Mouse (Mus musculus) gastrocnemius, postnatal 10 days (tissue): ENCODE results near the gene Apbb2. TPM values are rescaled to one million over a fixed set of nuclear protein-coding genes. Genes with fewer than 3 reads are reported as not detected.
"Not testable (repeated sequence)": the region's sequence is repeated elsewhere in the genome, so short reads cannot be mapped to it uniquely, and the experiment has no call there.

Experiments
- DNase-seq: peaks from one replicate; pipeline ENCODE4 v3.0.0; 2021; ENCODE audit warnings: mixed read lengths
- total RNA-seq, 2 experiments: library from RNA; stranded (reverse); gene quantifications; 2 replicates each; pipeline ENCODE4 v1.2.3; 2021

Gene Apbb2
- total RNA-seq, 2 experiments from 2014 or later = 55.1 to 56.2 TPM

DNA sequence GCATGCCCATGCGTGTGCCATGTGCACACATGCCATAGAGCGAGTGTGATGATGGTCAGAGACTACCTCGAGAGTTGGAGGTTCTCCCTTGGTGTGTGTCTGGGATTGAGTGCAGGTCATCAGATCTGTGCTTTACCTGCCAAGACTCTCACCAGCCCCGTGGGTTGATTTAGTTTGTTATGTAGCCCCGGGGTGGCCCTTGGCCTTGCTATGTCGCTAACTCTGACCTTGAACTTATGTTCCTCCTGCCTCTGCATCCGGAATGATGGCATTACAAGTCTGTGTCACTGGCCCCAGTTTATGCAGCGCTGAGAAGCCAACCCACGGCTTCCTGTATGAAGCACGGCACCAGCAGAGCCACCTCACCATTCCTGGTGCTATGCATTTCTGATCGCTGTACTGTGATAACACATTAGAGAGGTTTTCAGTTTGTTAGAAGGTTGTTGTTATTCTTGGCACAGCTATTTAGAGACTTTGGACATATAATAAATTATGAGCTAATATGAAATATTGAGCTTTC lies 324.4 kb downstream of the Apbb2 start:
- no peak for DNase-seq

DNA sequence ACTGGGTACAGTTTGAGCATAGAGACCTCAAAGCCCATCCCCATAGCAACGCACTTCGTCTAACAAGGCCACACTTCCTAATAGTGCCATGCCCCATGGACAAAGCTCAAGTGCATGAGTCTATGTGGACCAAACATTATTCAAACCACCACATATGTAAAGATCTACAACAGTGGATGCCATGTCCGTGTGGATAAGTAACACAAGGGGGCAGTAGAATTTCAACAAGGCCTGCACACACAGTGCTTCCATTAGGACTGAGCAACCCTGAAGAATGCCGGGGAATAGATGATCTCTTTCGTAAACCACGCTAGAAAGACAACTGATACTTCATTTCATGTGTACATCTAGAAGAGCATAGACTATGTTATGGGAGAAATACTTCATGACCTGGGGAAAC lies 337.8 kb downstream of the Apbb2 start:
- no peak for DNase-seq

DNA sequence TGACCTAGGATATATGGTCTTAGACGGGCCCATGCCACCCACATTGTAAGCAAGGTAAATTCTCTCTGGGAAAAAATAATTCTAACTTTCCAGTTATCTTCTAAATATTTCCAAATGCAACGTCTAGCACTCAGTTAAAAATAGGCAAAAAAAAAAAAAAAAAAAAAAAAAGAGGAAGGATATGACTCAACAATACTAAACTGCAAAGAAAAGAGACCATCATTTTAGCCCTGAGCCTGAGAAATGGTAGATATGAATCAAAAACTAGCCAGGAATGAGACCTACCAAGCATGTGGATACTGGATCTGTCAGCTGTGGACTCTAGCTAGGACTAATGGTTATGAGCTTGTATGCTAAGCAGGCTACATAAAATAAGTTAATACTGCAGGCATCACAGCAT lies 338.9 kb downstream of the Apbb2 start:
- no peak for DNase-seq

DNA sequence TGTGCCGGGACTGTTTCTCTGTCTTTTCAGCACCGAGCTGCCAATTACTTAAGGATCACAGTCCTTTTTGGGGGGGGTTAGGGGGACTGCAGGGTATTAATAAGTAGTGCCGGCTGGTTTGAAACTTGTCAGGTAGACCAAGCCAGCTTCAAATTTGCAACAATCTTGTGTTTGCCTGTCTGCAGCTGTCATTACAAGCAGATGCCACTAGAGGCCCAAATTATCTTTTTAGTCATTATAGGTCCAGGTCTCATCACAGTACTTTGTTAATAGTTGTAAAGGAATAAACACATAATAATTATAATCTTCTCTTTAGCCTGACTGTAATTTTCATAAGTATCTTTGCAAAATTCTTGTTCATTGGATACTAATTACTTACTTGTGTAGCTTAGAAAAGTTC lies 344.2 kb downstream of the Apbb2 start:
- no peak for DNase-seq

DNA sequence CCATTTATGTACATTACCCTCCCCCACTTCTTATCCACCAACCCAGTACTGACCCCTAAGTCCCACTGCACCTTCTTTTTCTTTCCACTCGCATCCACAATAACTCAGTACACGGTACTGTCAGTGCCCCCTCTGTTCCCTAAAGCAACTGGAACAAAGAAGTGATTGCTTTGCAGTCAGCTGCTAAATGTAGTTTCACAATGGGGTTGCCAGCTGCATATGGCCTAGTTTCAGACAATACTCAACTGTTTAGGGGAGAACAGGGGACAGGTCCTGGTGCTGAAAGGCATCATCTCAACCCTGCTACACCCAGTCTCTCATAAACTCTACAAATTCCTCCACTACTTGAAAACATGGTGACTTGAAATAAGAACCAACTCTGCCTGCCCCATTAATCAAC lies 347.4 kb downstream of the Apbb2 start:
- DNase-seq = no peak

DNA sequence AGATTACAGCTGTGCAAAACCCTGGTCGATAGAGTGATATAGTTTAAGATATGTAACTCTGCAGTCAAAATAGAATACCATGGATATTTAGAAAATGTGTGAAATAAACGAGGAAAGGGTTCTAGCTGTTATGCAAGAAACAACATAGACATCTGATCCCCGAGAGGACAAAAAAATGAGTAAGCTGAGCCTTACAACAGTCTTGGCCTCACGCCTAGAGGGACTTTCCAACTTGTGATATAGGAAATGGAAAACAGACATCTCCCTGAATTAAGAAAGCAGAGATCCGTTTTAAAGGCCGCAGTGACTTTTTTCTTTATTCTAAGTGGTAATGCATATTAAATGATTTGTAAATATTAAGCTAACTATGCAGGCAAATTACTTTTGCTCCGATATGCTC lies 349.0 kb downstream of the Apbb2 start:
- DNase-seq = peak; percentile 31

DNA sequence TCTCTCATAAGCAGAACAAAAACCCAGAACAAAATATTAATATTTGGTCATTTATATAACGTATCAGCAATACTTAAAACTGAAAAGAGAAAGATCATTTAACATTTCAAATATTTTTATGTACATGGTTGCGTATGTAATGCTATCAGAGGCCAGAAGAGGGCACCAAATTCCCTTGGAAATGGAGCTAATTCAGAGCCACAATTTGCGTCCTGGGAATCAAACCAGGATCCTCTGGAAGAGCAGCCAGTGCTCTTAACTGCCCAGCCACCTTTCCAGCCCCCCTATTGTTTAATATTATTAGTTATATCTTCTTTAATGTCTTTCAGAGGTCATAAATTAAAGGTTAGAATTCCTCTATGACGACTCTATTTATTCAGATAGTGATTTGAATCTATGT lies 355.2 kb downstream of the Apbb2 start:
- DNase-seq = peak; percentile 34

DNA sequence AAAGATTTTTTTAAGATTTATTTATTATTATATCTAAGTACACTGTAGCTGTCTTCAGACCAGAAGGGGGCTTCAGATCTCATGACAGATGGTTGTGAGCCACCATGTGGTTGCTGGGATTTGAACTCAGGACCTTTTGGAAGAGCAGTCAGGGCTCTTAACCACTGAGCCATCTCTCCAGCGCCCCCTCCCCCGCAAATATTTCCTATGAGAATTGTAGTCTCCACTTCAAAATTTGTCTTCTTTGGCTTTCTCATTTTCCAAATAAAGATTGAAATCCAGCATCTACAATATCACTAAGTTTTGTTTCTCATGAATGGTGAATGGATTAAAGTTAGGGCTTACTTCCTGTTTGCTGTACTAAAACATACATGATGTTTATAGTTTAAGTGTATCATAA lies 356.1 kb downstream of the Apbb2 start:
- DNase-seq = no peak

DNA sequence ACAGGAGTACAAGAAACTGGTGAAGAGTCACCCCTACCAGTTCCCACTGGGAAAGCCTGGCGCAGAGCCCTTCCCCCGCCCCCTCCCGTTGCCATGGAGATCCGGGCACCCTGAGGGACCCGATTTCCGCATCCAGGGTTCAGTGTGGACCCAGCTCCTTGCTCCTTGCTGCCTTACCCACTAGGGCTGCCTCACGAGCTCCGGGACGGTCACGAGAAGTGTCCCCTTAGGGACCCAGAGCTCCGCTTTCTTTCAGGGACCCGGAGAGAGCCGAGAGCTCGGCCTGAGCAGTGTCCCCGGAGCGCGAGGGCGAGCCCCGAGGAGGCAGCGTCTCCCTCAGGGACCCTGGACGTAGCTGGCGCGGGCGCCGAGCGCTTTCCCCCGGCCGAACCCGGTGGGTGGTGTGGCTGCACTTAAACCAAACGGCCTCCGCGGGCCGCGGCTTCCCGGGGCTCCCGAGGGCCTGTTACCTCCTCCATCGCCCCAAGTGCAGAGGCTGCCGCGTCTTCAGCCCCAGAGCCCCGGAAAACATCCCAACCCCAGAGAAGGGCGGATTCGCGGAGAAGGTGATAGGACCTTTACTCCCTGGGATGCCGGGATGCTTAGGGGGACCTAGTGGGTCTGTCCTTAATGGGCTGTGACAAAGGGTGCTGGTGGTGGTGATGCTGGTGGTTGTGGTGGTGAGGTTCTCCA lies 358.7 kb downstream of the Apbb2 start, which contains the start of gene Nsun7:
TSS of gene Nsun7 (plus strand) at position 142 of the 693 bp plus-strand sequence.
- DNase-seq = peak; percentile 70

DNA sequence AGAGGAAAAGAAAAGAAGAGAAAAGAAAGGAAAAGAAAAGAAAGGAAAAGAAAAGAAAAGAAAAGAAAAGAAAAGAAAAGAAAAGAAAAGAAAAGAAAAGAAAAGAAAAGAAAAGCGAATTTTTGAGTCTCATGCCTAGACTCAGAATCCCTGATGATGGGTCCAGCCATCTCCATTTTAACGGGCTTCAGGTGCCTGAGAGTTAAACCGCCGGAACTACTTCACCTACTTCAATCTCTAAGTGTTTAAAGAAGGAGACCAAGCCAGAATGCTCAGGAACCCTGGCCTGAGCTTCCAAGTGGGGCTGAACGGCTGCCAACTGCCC lies 359.2 kb downstream of the Apbb2 start:
- not testable (repeated sequence) for DNase-seq

DNA sequence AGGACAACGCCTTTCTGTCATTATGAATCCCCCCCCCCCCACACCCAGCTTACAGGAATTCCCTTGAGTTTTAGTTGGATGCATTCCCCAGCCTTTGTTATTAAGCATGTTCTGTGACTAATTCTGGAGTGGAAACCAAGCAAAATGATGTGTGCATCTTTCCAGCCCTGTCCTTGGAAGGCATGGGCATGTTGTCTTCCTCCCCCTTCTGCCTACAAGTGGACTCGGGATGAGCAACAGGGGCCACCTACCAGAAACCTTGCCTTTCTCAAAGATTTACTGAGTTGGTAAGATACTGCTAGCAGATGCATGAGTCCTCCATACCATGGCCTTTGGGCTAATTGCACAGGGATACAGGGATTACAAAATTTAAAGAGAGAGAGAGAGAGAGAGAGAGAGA lies 359.6 kb downstream of the Apbb2 start:
- DNase-seq = no peak

DNA sequence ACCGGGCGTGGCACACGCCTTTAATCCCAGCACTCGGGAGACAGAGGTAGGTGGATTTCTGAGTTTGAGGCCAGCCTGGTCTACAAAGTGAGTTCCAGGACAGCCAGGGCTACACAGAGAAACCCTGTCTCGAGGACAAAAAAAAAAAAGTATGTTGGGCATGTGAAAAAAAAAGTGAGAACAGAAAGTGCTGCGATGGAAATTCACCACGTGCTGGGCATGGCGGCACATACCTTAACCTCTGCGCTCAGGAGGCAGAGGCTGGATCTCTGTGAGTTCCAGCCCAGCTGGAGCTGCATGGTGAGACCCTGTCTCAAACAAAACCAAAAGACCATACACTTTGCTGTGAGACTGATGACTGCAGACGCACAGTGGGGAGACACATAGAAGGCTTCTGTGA lies 363.5 kb downstream of the Apbb2 start:
- no peak for DNase-seq

DNA sequence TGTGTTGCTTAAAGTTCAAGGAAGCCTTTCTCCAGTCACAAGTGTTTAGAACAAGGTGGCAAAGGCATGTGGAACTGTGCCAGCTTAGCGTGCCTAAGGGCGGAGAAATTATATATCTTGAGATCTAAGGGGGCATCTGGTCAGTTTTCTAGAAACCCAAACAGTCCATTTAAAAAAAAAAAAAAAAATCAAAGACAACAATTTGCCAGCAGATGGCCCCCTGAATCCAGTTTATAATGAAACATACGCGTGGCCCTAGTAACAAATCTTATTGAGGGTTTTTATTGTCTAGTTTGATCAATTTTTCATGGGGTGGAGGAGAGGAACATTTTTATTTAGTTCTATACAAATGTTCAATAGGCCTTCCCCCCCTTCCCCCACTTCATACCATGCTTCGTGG lies 365.4 kb downstream of the Apbb2 start:
- no peak for DNase-seq

Other genes with a start within 250 kb of the Apbb2 start
- 10 to 100 TPM; 15.0 to 18.4 TPM for gene Uchl1, start 57.3 kb upstream of the Apbb2 start, total RNA-seq
- gene Limch1, start 127.0 kb upstream of the Apbb2 start, total RNA-seq = 100 to 1,000 TPM; 166 to 172 TPM